Mouse (Mus musculus): Measurements from ENCODE around the gene Olfr582.

Gene Olfr582

DNA sequence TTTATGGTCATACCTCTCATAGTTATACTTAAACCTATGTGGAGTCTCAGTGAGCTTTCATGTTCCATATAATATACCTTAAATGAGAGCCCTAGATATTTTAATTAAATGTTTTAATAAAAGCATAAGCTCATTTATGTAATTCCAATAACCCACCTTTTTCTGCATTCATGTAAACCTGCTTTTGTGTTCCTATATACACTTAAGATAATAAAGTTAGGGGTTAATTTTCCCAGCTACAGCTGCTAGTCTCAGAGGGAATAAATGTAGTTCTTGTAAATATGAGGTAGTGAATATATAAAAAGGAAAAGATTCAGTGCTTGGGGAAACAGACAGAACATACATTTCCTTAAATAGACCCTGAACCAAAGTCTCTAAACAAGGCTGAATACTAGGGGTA, at the start of gene Olfr582:
TSS of gene Olfr582 (plus strand) at position 301 of the 400 bp plus-strand sequence.
- DNase-seq, result no peak

DNA sequence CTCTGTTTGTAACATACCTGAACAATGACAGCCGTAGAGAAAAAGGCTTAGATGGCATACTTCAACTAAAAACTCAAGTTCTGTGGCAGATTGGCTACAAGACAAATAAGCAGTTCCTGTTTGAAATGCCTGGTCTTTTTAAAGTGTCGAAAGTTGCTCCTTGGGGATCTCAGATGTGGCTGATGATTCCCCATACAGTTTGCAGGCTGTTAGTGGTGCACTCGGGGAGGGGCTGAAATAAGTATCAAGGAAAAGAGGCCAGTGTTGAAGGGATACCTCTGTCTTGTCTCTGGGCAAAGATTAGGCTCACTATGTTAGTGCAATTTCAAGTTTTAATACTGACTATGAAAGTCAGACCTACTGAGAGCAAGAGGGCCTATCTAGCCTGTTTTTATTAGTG, 48.6 kb upstream of the Olfr582 start, which contains the start of gene Olfr578:
TSS of gene Olfr578 (minus strand) at position 101 of the 400 bp plus-strand sequence.
- no peak for DNase-seq

- no peak for DNase-seq
These were observed 13.2 kb downstream of the Olfr582 start, which contains the start of gene Olfr583 for GRCm38 (mm10) chr7:103051000-103051399. Gene Olfr583, plus strand, starts transcription at chr7:103051300.

GRCm38 (mm10) chr7:103081585-103081984, 43.8 kb downstream of the Olfr582 start, which contains the start of gene Olfr584:
Gene Olfr584, plus strand, starts transcription at chr7:103081885.
- no peak for DNase-seq
